Mouse (Mus musculus) lung, embryonic 16.5 days (tissue): ENCODE data around the gene Olfr446. TPM values are rescaled to one million over a fixed set of nuclear protein-coding genes. Genes with fewer than 3 reads are reported as not detected.

Experiments
- ATAC-seq: fragments of 200-750 bp; cut with Nextera tagmentation; 2 replicates; pipeline ENCODE4 v1.8.0; 2017; ENCODE audit warnings: low read depth, mild to moderate bottlenecking, moderate library complexity
- H3K27ac ChIP-seq: fragments of 300-500 bp; sonication (generic); 2 replicates; pipeline ENCODE4 v1.5.1; 2014; ENCODE audit warnings: mild to moderate bottlenecking, control low read depth, low read length
- H3K27me3 ChIP-seq: fragments of 300-500 bp; sonication (generic); 2 replicates; pipeline ENCODE4 v1.6.1; 2014; ENCODE audit warnings: low read depth, low read length, mixed read lengths; ENCODE audit not compliant: control insufficient read depth, insufficient read depth
- H3K36me3 ChIP-seq: fragments of 300-500 bp; sonication (generic); 2 replicates; pipeline ENCODE4 v1.6.1; 2014; ENCODE audit warnings: low read length; ENCODE audit not compliant: control insufficient read depth, insufficient read depth
- H3K4me1 ChIP-seq: fragments of 300-500 bp; sonication (generic); replicated peaks from 2 replicates; pipeline ENCODE4 v1.6.1; 2014; ENCODE audit warnings: low read length, mixed read lengths; ENCODE audit not compliant: control insufficient read depth, insufficient read depth
- H3K4me2 ChIP-seq: fragments of 300-500 bp; sonication (generic); 2 replicates; pipeline ENCODE4 v1.6.1; 2014; ENCODE audit warnings: low read depth, low read length, control low read depth
- H3K4me3 ChIP-seq: fragments of 300-500 bp; sonication (generic); 2 replicates; pipeline ENCODE4 v1.5.1; 2014; ENCODE audit warnings: mild to moderate bottlenecking, low read length, control low read depth
- H3K9ac ChIP-seq: fragments of 300-500 bp; sonication (generic); 2 replicates; pipeline ENCODE4 v1.6.1; 2014; ENCODE audit warnings: low read length, control low read depth
- H3K9me3 ChIP-seq: fragments of 300-500 bp; sonication (generic); 2 replicates; pipeline ENCODE4 v1.6.1; 2016; ENCODE audit warnings: low read length; ENCODE audit not compliant: control insufficient read depth
- WGBS: fragments of 180-500 bp; shearing (Covaris S2); extraction: QIAGEN DNeasy Blood & Tissue Kit; methylation state at CpG from one replicate; pipeline ENCODE4 v1.1.7; 2014; 5-methylcytosine and 5-hydroxymethylcytosine counted together
- polyA plus RNA-seq: library from polyadenylated mRNA; unstranded; fragments of >200 nt; fragmentation: Nextera tagmentation; extraction: Ambion mirVana; gene quantifications from 2 replicates; pipeline ENCODE4 v1.2.1, GENCODE M21; 2015

The Olfr446 gene
- polyA plus RNA-seq, result not detected in 2 replicates

- Histone ChIP-seq H3K4me2 (no peak within 1 kb of the TSS), H3K9me3 (no peaks in the 10 kb centered on the region), H3K4me1 (no peaks in the 10 kb centered on the region), H3K4me3 (no peak within 1 kb of the TSS), H3K9ac (no peak within 1 kb of the TSS), H3K27ac (no peak within 1 kb of the TSS), H3K36me3 (no peaks in the 10 kb centered on the region), H3K27me3 (no peaks in the 10 kb centered on the region)
- 60% methylated on average over 2 of the region's 2 CpGs for WGBS
- ATAC-seq, result no peak
Measured at GRCm38 (mm10) chr6:42921077-42921476, at the start of gene Olfr446. Gene Olfr446, plus strand, starts transcription at chr6:42921377.

- Histone ChIP-seq H3K4me1 (no peaks in the 10 kb centered on the region), H3K27ac (no peak overlapping the region), H3K36me3 (no peaks in the 10 kb centered on the region), H3K27me3 (no peaks in the 10 kb centered on the region), H3K9ac (no peak overlapping the region), H3K9me3 (no peaks in the 10 kb centered on the region), H3K4me3 (no peak overlapping the region), H3K4me2 (no peak overlapping the region)
- no peak for ATAC-seq
Measured at GRCm38 (mm10) chr6:42876323-42876722, 44.9 kb upstream of the Olfr446 start.

DNA sequence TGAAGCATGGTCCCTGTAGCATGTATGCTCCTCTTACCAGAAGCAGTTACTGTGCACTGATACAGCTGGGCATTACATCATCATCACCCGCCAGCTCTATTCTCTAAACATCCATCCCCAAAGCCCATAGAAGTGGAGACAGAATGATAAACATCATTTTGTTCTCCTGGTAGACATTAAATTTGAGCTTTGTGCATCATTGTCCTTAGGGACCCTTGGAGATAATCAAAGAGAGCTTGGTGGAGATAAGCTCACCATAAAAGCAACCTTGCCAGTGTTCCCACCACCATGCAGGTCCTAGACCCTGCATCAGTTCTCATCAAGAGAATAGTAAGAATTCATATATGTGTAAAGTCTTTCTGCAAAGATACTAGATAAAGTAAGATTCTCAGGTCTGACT is 31.0 kb upstream of the Olfr446 start, which contains the start of gene Olfr448:
Gene Olfr448, plus strand, starts transcription at position 301 of the 400 bp plus-strand sequence.
- Histone ChIP-seq H3K27me3 (no peaks in the 10 kb centered on the region), H3K9ac (no peak within 1 kb of the TSS), H3K4me1 (no peaks in the 10 kb centered on the region), H3K9me3 (no peaks in the 10 kb centered on the region), H3K4me2 (no peak within 1 kb of the TSS), H3K27ac (no peak within 1 kb of the TSS), H3K4me3 (no peak within 1 kb of the TSS), H3K36me3 (no peaks in the 10 kb centered on the region)
- WGBS, result 63% methylated on average over 1 of the region's 1 CpGs
- no peak for ATAC-seq

DNA sequence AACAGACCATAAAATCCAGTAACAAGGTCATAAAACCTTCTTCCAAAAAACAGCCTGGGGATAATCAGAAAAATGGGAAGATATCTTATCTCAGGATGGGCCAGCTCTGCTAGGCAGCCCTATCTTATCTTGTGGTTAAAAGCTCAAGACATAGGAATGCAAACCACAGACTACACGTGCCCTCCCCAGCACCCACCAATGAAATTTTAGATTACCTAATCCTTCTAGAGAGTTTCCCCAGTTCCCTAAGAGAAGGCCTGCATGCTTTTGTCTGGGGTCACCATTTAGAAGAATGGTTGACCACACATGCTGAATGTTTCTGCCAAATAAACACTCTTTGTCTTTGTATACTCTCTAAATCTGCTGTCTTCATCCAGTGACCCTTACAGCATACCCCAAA is 20.8 kb upstream of the Olfr446 start:
- no peak overlapping the region for H3K4me2 ChIP-seq
- no peak overlapping the region for H3K4me3 ChIP-seq
- no peak overlapping the region for H3K27ac ChIP-seq
- no peak for ATAC-seq
- no peaks in the 10 kb centered on the region for H3K27me3 ChIP-seq
- no peaks in the 10 kb centered on the region for H3K9me3 ChIP-seq
- WGBS, result 6% methylated on average over 1 of the region's 1 CpGs
- no peaks in the 10 kb centered on the region for H3K4me1 ChIP-seq
- H3K9ac ChIP-seq, result no peak overlapping the region
- no peaks in the 10 kb centered on the region for H3K36me3 ChIP-seq

DNA sequence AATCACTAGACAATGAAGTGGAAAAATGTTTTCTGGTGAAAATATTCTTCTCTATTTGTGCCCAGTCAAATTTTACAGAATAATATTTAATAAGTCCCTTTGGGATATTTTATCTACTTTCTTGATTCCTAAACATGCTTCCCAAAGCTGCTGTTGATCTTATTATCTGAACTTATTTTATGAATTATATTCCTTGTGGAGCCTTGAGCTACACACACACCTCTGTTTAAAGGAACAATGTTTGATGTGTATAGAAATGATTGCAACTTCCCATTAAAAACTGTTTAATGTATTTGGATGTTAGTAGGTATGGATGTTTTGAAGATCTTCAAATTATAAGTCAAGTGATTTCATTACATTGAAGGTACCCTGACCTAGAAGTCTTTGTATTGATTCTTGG is 12.6 kb upstream of the Olfr446 start, which contains the start of gene Olfr447:
Gene Olfr447, plus strand, starts transcription at position 301 of the 400 bp plus-strand sequence.
- H3K9me3 ChIP-seq, result no peaks in the 10 kb centered on the region
- ATAC-seq, result no peak
- H3K27me3 ChIP-seq, result no peaks in the 10 kb centered on the region
- no peak within 1 kb of the TSS for H3K27ac ChIP-seq
- no peak within 1 kb of the TSS for H3K9ac ChIP-seq
- H3K4me2 ChIP-seq, result no peak within 1 kb of the TSS
- H3K4me1 ChIP-seq, result no peaks in the 10 kb centered on the region
- no peaks in the 10 kb centered on the region for H3K36me3 ChIP-seq
- no peak within 1 kb of the TSS for H3K4me3 ChIP-seq

GRCm38 (mm10) chr6:42948767-42949166 is 27.6 kb downstream of the Olfr446 start, which contains the start of gene Olfr444:
Gene Olfr444, plus strand, starts transcription at chr6:42949067.
- no peak within 1 kb of the TSS for H3K27ac ChIP-seq
- no peaks in the 10 kb centered on the region for H3K4me1 ChIP-seq
- no peak within 1 kb of the TSS for H3K4me2 ChIP-seq
- H3K27me3 ChIP-seq, result no peaks in the 10 kb centered on the region
- no peak within 1 kb of the TSS for H3K4me3 ChIP-seq
- no peaks in the 10 kb centered on the region for H3K9me3 ChIP-seq
- no peaks in the 10 kb centered on the region for H3K36me3 ChIP-seq
- WGBS, result 59% methylated on average over 1 of the region's 1 CpGs
- ATAC-seq, result no peak
- H3K9ac ChIP-seq, result no peak within 1 kb of the TSS

- Histone ChIP-seq H3K4me1 (no peaks in the 10 kb centered on the region), H3K27ac (no peak overlapping the region), H3K4me2 (no peak overlapping the region), H3K9ac (no peak overlapping the region), H3K9me3 (no peaks in the 10 kb centered on the region), H3K27me3 (no peaks in the 10 kb centered on the region), H3K36me3 (no peaks in the 10 kb centered on the region), H3K4me3 (no peak overlapping the region)
- ATAC-seq, result no peak
Measured at GRCm38 (mm10) chr6:42980377-42980776, 59.2 kb downstream of the Olfr446 start.

Other genes starting within 250 kb of the Olfr446 start
- 69.4 and 72.2 TPM in 2 replicates for gene Tcaf1, start 211.3 kb upstream of the Olfr446 start, polyA plus RNA-seq
- not detected in 2 replicates for gene Olfr453, start 182.0 kb upstream of the Olfr446 start, polyA plus RNA-seq
- gene Olfr38, start 165.0 kb upstream of the Olfr446 start, polyA plus RNA-seq, result not detected in 2 replicates
- gene Olfr452, start 136.3 kb upstream of the Olfr446 start, polyA plus RNA-seq, result not detected in 2 replicates
- not detected in 2 replicates for gene Olfr450, start 109.4 kb upstream of the Olfr446 start, polyA plus RNA-seq
- gene Olfr449, start 87.0 kb upstream of the Olfr446 start, polyA plus RNA-seq, result not detected in 2 replicates
- gene Olfr448, start 30.9 kb upstream of the Olfr446 start, polyA plus RNA-seq, result not detected in 2 replicates
- not detected in 2 replicates for gene Olfr447, start 12.5 kb upstream of the Olfr446 start, polyA plus RNA-seq
- gene Olfr444, start 27.7 kb downstream of the Olfr446 start, polyA plus RNA-seq, result not detected in 2 replicates
- not detected in 2 replicates for gene Olfr441, start 185.0 kb downstream of the Olfr446 start, polyA plus RNA-seq
- gene Olfr237-ps1, start 225.2 kb downstream of the Olfr446 start, polyA plus RNA-seq, result not detected in 2 replicates
- gene Olfr437, start 241.9 kb downstream of the Olfr446 start, polyA plus RNA-seq, result not detected in 2 replicates